Mouse (Mus musculus): ENCODE results near the gene Fut2.
A peak's percentile ranks its signal among the peaks of the same experiment; 100 is the strongest.

Fut2 gene

DNA sequence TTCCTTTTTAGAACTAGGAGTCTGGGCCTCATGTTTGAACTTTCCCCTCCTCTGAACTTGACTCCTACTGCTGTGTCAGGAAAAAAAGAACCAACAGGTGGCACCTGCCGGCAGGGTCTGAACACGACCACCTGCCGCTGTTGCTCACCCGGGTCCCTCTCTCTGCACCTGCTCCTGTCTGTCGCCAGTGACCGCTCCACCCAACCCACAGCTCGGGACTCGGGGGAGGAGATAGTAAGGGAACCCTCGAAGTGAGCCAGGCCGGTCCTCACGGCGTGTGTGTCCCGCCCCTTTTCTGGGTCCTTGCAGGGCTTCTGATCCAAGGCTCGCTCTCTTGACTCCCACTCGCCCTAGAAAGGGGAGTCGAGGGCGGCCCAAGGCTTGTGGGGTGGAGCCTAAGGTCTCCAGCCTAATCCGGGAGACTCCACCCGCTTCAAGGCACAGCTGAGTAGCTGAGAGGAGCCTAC lies 26.6 kb downstream of the Fut2 start, which contains the start of gene Mamstr:
Mamstr (plus strand) TSS at position 417 of the 467 bp plus-strand sequence.
- DNase-seq (ENCODE audit: low spot score in 2 of 2): no peak

DNA sequence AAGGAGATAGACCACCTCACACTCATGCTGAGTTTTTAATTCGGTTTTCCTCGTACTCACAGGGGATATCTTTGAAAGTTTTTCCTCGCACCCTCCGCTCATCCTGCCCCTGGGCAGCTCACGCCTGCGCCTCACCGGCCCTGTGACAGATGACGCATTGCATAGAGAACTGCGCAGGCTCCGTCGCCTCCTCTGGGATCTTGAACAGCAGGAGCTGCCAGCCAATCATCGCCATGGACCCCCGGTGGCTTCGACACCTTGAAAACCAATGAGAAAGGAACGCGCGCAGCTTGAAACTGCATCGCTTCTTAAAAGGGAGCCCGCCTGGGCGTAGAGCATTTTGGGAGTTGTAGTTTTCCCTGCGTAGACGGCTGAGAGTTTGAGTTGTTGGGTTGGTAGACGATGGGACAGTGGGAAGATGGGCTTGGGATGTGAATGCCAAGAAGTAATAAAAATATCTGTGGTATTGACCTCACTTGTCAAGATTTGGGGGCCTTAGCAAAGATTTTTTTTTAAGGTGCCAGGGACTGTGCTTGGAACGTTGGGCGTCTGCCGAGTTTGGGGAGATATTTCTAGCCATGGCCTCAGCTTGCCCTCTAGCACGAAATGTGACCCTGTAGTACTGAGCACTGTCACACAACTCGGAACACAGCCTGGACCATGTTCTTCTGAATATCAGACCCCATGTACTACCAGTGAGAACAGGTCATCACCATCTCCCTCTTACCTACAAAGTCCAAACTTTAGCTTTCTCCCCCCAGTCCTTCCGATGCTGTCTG lies 27.4 kb downstream of the Fut2 start:
- DNase-seq (ENCODE audit: low spot score in 2 of 2): peak; percentile 32 to 42

GRCm38 (mm10) chr7:45637710-45638109 lies 28.5 kb downstream of the Fut2 start:
- DNase-seq (ENCODE audit: low spot score in 2 of 2): no peak

- no peak for DNase-seq (ENCODE audit: low spot score in 2 of 2)
These were observed 30.2 kb downstream of the Fut2 start for GRCm38 (mm10) chr7:45635711-45636688.

- DNase-seq (ENCODE audit: low spot score in 2 of 2): peak; percentile 20 to 39
These were observed 31.1 kb downstream of the Fut2 start for GRCm38 (mm10) chr7:45634946-45635681.

GRCm38 (mm10) chr7:45632499-45632898 lies 33.7 kb downstream of the Fut2 start:
- DNase-seq (ENCODE audit: low spot score in 2 of 2): no peak

GRCm38 (mm10) chr7:45630064-45630907 lies 35.9 kb downstream of the Fut2 start:
- DNase-seq (ENCODE audit: low spot score in 2 of 2): no peak

DNA sequence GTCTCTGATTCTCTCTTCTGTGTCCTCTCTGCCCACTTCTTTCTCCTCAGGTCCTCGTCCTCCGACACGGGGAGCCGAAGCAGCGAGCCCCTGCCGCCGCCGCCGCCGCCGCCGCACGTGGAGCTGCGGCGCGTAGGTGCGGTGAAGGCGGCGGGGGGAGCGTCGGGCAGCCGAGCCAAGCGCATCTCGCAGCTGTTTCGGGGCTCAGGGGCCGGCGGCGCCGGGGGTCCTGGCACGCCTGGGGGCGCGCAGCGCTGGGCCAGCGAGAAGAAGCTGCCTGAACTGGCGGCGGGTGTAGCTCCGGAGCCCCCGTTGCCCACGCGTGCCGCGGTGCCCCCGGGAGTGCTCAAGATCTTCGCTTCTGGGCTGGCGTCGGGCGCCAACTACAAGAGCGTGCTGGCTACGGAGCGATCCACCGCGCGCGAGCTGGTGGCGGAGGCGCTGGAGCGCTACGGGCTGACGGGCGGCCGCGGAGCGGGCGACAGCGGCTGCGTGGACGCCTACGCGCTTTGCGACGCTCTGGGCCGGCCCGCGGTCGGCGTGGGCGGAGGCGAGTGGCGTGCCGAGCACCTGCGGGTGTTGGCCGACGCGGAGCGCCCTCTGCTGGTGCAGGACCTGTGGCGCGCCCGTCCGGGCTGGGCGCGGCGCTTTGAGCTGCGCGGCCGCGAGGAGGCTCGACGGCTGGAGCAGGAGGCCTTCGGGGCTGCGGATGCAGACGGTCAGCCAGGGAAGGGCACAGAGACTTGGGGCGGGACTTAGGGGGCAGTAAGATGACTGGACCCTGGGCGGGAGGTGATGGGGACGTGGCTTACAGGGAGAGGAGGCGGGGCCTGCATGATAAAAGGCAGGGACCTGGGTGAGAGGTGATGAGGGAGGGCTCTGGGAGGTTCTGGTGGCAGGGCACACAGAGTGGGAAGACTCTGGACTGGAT lies 37.6 kb downstream of the Fut2 start:
- peak; percentile 86 to 88 for DNase-seq (ENCODE audit: low spot score in 2 of 2)

DNA sequence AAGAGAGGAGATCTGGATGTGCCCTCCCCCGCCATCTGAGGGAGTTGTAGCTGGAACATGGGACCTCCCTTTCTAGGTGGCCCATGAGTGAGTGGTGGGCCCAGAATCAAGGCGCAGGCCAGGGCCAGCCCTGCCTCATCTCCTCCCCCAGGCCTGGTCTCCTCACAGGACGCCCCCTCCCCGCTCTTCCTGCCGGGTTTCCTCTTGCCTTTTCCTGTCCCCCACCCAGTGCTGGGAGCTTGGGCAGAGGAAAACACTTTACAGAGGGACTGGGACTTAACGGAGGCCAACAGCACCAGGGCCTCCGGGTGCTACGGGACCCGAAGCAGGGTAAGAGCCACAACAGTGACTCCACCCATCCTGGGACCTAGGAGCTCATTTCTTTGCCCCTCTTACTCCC lies 38.9 kb downstream of the Fut2 start, which contains the start of gene Rasip1:
Rasip1 (plus strand) TSS at position 228 of the 400 bp plus-strand sequence.
- DNase-seq (ENCODE audit: low spot score in 2 of 2): no peak

DNA sequence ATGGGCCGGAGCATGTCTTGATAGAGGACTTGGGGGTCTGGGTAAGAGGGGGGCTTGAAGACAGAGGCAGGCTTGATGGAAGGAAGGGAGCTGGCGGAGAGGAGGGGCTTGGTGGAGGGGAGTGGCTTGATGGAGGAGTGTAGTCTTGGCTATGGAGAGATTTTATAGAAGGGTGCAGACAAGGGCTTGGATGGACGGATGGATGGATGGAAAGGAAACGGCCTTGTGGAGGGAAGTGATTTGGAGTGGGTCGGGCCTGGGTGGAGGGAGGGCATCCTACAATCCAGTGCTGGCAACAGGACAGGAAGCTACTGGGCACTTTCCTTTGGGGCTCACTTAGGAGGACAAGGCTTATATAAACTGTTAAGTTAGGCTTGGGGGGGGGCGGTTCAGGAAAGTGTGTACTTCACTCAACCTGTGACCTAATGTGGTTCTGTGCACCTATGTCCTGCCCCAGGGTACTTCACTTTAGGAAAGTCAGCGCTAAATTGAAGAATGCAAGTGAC lies 39.6 kb downstream of the Fut2 start:
- no peak for DNase-seq (ENCODE audit: low spot score in 2 of 2)

DNA sequence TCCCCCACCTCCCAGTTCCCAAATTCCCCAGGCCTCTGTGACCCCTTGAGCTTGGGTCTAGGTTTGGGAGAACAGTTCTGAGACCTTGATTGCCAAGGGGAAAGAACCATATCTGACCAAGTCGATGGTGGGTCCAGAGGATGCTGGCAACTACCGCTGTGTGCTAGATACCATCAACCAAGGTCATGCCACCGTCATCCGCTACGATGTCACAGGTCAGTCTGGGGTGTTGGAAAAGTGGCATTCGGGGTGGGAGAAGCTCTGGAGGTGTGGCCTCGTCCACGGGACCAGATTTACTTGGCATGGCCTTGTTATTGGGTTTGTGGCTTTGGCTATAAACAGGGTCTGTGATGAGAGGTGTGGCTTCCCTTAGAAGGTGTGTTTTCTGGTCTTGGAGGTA lies 40.7 kb downstream of the Fut2 start:
- no peak for DNase-seq (ENCODE audit: low spot score in 2 of 2)

GRCm38 (mm10) chr7:45624718-45625117 lies 41.5 kb downstream of the Fut2 start:
- DNase-seq (ENCODE audit: low spot score in 2 of 2): no peak

DNA sequence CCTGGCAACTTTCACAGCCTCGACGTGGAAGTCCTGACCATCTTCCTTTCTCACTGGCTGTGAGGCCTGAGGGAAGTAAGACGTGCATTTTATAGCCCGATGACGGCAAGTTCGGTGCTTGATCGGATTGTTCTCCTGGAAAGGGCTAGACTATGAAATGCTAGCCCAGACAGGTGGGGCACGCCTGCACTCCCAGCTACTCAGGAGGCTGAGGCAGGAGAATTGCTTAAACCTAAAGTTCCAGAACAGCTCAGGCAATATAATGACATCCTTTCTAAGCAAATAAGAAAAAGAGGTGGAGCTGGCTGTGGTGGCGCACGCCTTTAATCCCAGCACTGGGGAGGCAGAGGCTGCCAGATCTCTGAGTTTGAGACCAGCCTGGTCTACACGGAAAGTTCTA lies 42.7 kb downstream of the Fut2 start:
- DNase-seq (ENCODE audit: low spot score in 2 of 2): no peak

GRCm38 (mm10) chr7:45621443-45621842 lies 44.8 kb downstream of the Fut2 start, which contains the start of gene Izumo1:
Izumo1 (plus strand) TSS chr7:45621811.
- no peak for DNase-seq (ENCODE audit: low spot score in 2 of 2)

GRCm38 (mm10) chr7:45619592-45619991 lies 46.6 kb downstream of the Fut2 start:
- no peak for DNase-seq (ENCODE audit: low spot score in 2 of 2)

- no peak for DNase-seq (ENCODE audit: low spot score in 2 of 2)
These were observed 47.9 kb downstream of the Fut2 start for GRCm38 (mm10) chr7:45618316-45618715.

- no peak for DNase-seq (ENCODE audit: low spot score in 2 of 2)
These were observed 49.0 kb downstream of the Fut2 start, which contains the start of gene Fut1 for GRCm38 (mm10) chr7:45617042-45617695. Fut1 (plus strand) TSS chr7:45617289.

GRCm38 (mm10) chr7:45616277-45616676 lies 49.9 kb downstream of the Fut2 start:
- no peak for DNase-seq (ENCODE audit: low spot score in 2 of 2)

DNA sequence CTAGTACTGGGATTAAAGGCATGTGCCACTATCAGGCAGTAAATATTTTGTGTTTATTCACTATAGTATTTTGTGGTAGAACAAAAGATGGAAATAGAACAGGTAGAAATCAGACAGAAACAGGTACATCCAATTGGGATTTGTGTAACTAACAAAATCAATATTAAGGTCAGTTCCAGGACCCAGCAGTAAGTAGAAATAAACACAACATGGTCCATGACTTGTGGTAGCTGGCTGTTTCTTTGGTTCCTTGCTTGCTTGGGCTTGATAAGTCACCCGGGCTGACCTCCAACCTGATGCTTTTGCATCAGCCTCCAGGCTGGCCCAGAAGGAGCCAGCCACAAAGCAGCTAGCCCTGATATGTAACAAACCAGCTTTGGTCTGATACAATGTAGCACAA lies 56.7 kb downstream of the Fut2 start:
- DNase-seq (ENCODE audit: low spot score in 2 of 2): no peak

Data from spleen, postnatal 36 days (tissue).